Mouse (Mus musculus): Measurements from ENCODE around the gene Prl3b1. TPM values are rescaled to one million over a fixed set of nuclear protein-coding genes. Genes with fewer than 3 reads are reported as not detected.

The Prl3b1 gene
- not detected in 2 replicates for polyA plus RNA-seq (2014; fragmentation: Nextera tagmentation; extraction: Ambion mirVana)

GRCm38 (mm10) chr13:27241547-27241946, at the start of gene Prl3b1:
Prl3b1 (plus strand) TSS chr13:27241847.
- Histone ChIP-seq H3K9ac (ENCODE audit: low read depth, low read length) (no peak within 1 kb of the TSS), H3K4me2 (no peak within 1 kb of the TSS), H3K27ac (ENCODE audit: low read depth, low read length) (no peak within 1 kb of the TSS), H3K9me3 (ENCODE audit: control insufficient read depth, low read length) (no peaks in the 10 kb centered on the region), H3K4me3 (ENCODE audit: low read depth, low read length) (no peak within 1 kb of the TSS), H3K27me3 (replicated peaks; ENCODE audit: control insufficient read depth, insufficient read depth, low read length) (no peaks in the 10 kb centered on the region), H3K36me3 (ENCODE audit: control insufficient read depth, insufficient read depth, low read length) (no peaks in the 10 kb centered on the region), H3K4me1 (replicated peaks; ENCODE audit: control insufficient read depth, insufficient read depth, low read length) (no peaks in the 10 kb centered on the region)
- no peak for ATAC-seq (replicated peaks; ENCODE audit: low FRiP score)
- WGBS = 88% methylated on average over 1 of the region's 1 CpGs
- no peak for DNase-seq (ENCODE audit: low spot score)

GRCm38 (mm10) chr13:27196359-27196758, 45.3 kb upstream of the Prl3b1 start, which contains the start of gene Prl3c1:
Prl3c1 (plus strand) TSS chr13:27196659.
- Histone ChIP-seq H3K27me3 (replicated peaks; ENCODE audit: control insufficient read depth, insufficient read depth, low read length) (no peaks in the 10 kb centered on the region), H3K4me3 (ENCODE audit: low read depth, low read length) (no peak within 1 kb of the TSS), H3K9me3 (ENCODE audit: control insufficient read depth, low read length) (no peaks in the 10 kb centered on the region; the same call in 1 of the 2 replicates), H3K4me1 (replicated peaks; ENCODE audit: control insufficient read depth, insufficient read depth, low read length) (no peaks in the 10 kb centered on the region), H3K36me3 (ENCODE audit: control insufficient read depth, insufficient read depth, low read length) (no peaks in the 10 kb centered on the region), H3K4me2 (no peak within 1 kb of the TSS), H3K9ac (ENCODE audit: low read depth, low read length) (no peak within 1 kb of the TSS), H3K27ac (ENCODE audit: low read depth, low read length) (no peak within 1 kb of the TSS)
- DNase-seq (ENCODE audit: low spot score) = no peak
- ATAC-seq (replicated peaks; ENCODE audit: low FRiP score) = no peak
- WGBS = 72% methylated on average over 1 of the region's 1 CpGs

GRCm38 (mm10) chr13:27259136-27259535, 17.5 kb downstream of the Prl3b1 start, which contains the start of gene Prl3a1:
Prl3a1 (plus strand) TSS chr13:27259436.
- 78% methylated on average over 4 of the region's 4 CpGs for WGBS
- H3K9ac ChIP-seq (ENCODE audit: low read depth, low read length) = no peak within 1 kb of the TSS

More at GRCm38 (mm10) chr13:27259136-27259535, 17.5 kb downstream of the Prl3b1 start, which contains the start of gene Prl3a1:
- Histone ChIP-seq H3K9me3 (ENCODE audit: control insufficient read depth, low read length) (no peaks in the 10 kb centered on the region), H3K36me3 (ENCODE audit: control insufficient read depth, insufficient read depth, low read length) (no peaks in the 10 kb centered on the region), H3K4me1 (replicated peaks; ENCODE audit: control insufficient read depth, insufficient read depth, low read length) (no peaks in the 10 kb centered on the region), H3K4me3 (ENCODE audit: low read depth, low read length) (no peak within 1 kb of the TSS), H3K27me3 (replicated peaks; ENCODE audit: control insufficient read depth, insufficient read depth, low read length) (no peaks in the 10 kb centered on the region), H3K27ac (ENCODE audit: low read depth, low read length) (no peak within 1 kb of the TSS), H3K4me2 (no peak within 1 kb of the TSS)
- DNase-seq (ENCODE audit: low spot score) (no peak), ATAC-seq (replicated peaks; ENCODE audit: low FRiP score) (no peak)

Other genes with a start within 250 kb of the Prl3b1 start
- not detected in 2 replicates for gene Prl, start 184.3 kb upstream of the Prl3b1 start, polyA plus RNA-seq (2014; fragmentation: Nextera tagmentation; extraction: Ambion mirVana)
- gene Prl3d1, start 147.7 kb upstream of the Prl3b1 start, polyA plus RNA-seq (2014; fragmentation: Nextera tagmentation; extraction: Ambion mirVana) = not detected in 2 replicates
- not detected in 2 replicates for gene Prl3d2, start 120.1 kb upstream of the Prl3b1 start, polyA plus RNA-seq (2014; fragmentation: Nextera tagmentation; extraction: Ambion mirVana)
- gene Prl3d3, start 85.1 kb upstream of the Prl3b1 start, polyA plus RNA-seq (2014; fragmentation: Nextera tagmentation; extraction: Ambion mirVana) = not detected in 2 replicates
- gene Prl3c1, start 45.2 kb upstream of the Prl3b1 start, polyA plus RNA-seq (2014; fragmentation: Nextera tagmentation; extraction: Ambion mirVana) = not detected in 2 replicates
- not detected in 2 replicates for gene Prl3a1, start 17.6 kb downstream of the Prl3b1 start, polyA plus RNA-seq (2014; fragmentation: Nextera tagmentation; extraction: Ambion mirVana)
- gene Prl6a1, start 70.8 kb downstream of the Prl3b1 start, polyA plus RNA-seq (2014; fragmentation: Nextera tagmentation; extraction: Ambion mirVana) = not detected in 2 replicates
- not detected in 2 replicates for gene Prl8a2, start 103.8 kb downstream of the Prl3b1 start, polyA plus RNA-seq (2014; fragmentation: Nextera tagmentation; extraction: Ambion mirVana)
- gene Prl2b1, start 149.0 kb downstream of the Prl3b1 start, polyA plus RNA-seq (2014; fragmentation: Nextera tagmentation; extraction: Ambion mirVana) = not detected in 2 replicates
- gene Prl8a6, start 196.8 kb downstream of the Prl3b1 start, polyA plus RNA-seq (2014; fragmentation: Nextera tagmentation; extraction: Ambion mirVana) = not detected in 2 replicates

Measured in liver, embryonic 11.5 days (tissue).